Mouse (Mus musculus): ENCODE measurements at regions not wholly inside any gene's neighbourhood (a gene's known extent, or its start where the extent isn't known, plus 50 kb on each side); places are given as distances from the start of the nearest gene placed in this dataset.

GRCm38 (mm10) chr14:105495161-105495560 is 236.8 kb downstream of the Ndfip2 start:
- no peak for TF ChIP-seq POLR2A (IDR thresholded peaks at IDR 0.05; ENCODE audit: borderline replicate concordance, extremely low read depth, insufficient read depth, insufficient read length, poor library complexity, severe bottlenecking)
- TF ChIP-seq CTCF (IDR thresholded peaks at IDR 0.05; ENCODE audit: borderline replicate concordance, extremely low read depth, insufficient read depth, insufficient read length) = no peak

All from brain, embryonic 14.5 days (tissue).